Mouse (Mus musculus) forebrain, embryonic 14.5 days (tissue): ENCODE measurements around the gene Card9. TPM values are rescaled to one million over a fixed set of nuclear protein-coding genes. Genes with fewer than 3 reads are reported as not detected.

Experiments used
- ATAC-seq: fragments of 200-750 bp; cut with Nextera tagmentation; 2 replicates; pipeline ENCODE4 v1.8.0; 2017; ENCODE audit warnings: mild to moderate bottlenecking, moderate library complexity
- DNase-seq: peaks from one replicate; pipeline ENCODE4 v3.0.0-alpha.2; 2015; ENCODE audit warnings: low spot score
- H3K27ac ChIP-seq: fragments of 300-500 bp; sonication (generic); 2 replicates; pipeline ENCODE4 v1.5.1; 2014; ENCODE audit warnings: low read depth, mild to moderate bottlenecking, control low read depth, low read length, moderate library complexity
- H3K27me3 ChIP-seq: fragments of 300-500 bp; sonication (generic); replicated peaks from 2 replicates; pipeline ENCODE4 v1.6.1; 2014; ENCODE audit warnings: low read length, control low read depth, mixed read lengths; ENCODE audit not compliant: control insufficient read depth, insufficient read depth
- H3K36me3 ChIP-seq: fragments of 300-500 bp; sonication (generic); 2 replicates; pipeline ENCODE4 v1.6.1; 2014; ENCODE audit warnings: low read length, control low read depth; ENCODE audit not compliant: control insufficient read depth, insufficient read depth
- H3K4me1 ChIP-seq: fragments of 300-500 bp; sonication (generic); 2 replicates; pipeline ENCODE4 v1.6.1; 2014; ENCODE audit warnings: antibody characterized with exemption, low read length, control low read depth; ENCODE audit not compliant: control insufficient read depth, insufficient read depth
- H3K4me2 ChIP-seq: fragments of 300-500 bp; sonication (generic); 2 replicates; pipeline ENCODE4 v1.6.1; 2014; ENCODE audit warnings: mild to moderate bottlenecking, control low read depth, low read length
- H3K4me3 ChIP-seq: fragments of 300-500 bp; sonication (generic); 2 replicates; pipeline ENCODE4 v1.5.1; 2014; ENCODE audit warnings: low read depth, low read length, control low read depth
- H3K9ac ChIP-seq: fragments of 300-500 bp; sonication (generic); 2 replicates; pipeline ENCODE4 v1.6.1; 2014; ENCODE audit warnings: mild to moderate bottlenecking, low read length, control low read depth, moderate library complexity
- H3K9me3 ChIP-seq: fragments of 300-500 bp; sonication (generic); replicated peaks from 2 replicates; pipeline ENCODE4 v1.6.1; 2016; ENCODE audit warnings: low read length, control low read depth, mixed read lengths; ENCODE audit not compliant: control insufficient read depth
- WGBS: fragments of 180-500 bp; shearing (Covaris S2); extraction: QIAGEN DNeasy Blood & Tissue Kit; methylation state at CpG from one replicate; pipeline ENCODE4 v1.1.7; 2014; 5-methylcytosine and 5-hydroxymethylcytosine counted together
- polyA plus RNA-seq: library from polyadenylated mRNA; unstranded; fragments of >200 nt; fragmentation: Nextera tagmentation; extraction: Ambion mirVana; gene quantifications from 2 replicates; pipeline ENCODE4 v1.2.1, GENCODE M21; 2014

Gene Card9
- 0.22 and 1.1 TPM in 2 replicates for polyA plus RNA-seq

DNA sequence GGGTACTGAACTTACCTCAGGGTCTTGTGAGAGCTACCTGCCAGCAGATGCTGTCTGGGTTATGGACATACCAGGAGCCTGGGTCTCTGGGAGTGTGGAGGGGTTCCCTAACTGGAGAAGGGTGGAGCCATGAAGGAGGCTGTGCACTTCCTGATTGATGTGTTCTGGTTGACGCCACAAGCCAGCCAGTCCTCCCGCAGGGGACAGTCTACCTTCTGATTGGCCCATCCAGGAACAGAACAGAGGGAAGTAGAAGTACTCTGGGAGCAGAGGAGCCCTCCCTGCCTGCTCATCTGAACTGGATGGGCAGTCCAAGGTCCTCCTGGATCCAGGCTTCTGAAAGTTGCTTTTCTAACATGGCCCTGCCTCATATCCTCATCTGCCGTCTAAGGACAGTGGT lies at the start of gene Card9:
Gene Card9 (minus strand): TSS at position 147 of the 400 bp plus-strand sequence.
- 62% methylated on average over 3 of the region's 3 CpGs for WGBS

GRCm38 (mm10) chr2:26410091-26410490 lies 49.4 kb upstream of the Card9 start:
- H3K4me1 ChIP-seq, result peaks cover 35% of the 10 kb centered on the region
- ATAC-seq, result no peak
- peaks cover 63% of the 10 kb centered on the region for H3K36me3 ChIP-seq
- H3K27me3 ChIP-seq, result no peaks in the 10 kb centered on the region
- DNase-seq, result no peak
- H3K9ac ChIP-seq, result no peak overlapping the region
- H3K4me3 ChIP-seq, result no peak overlapping the region
- no peak overlapping the region for H3K27ac ChIP-seq
- no peaks in the 10 kb centered on the region for H3K9me3 ChIP-seq
- 75% methylated on average over 5 of the region's 5 CpGs for WGBS
- H3K4me2 ChIP-seq, result no peak overlapping the region

More for the DNA sequence above, at the start of gene Card9:
- H3K9me3 ChIP-seq, result no peaks in the 10 kb centered on the region
- no peak within 1 kb of the TSS for H3K9ac ChIP-seq
- DNase-seq (no peak), ATAC-seq (no peak)
- H3K4me2 ChIP-seq, result no peak within 1 kb of the TSS
- H3K27ac ChIP-seq, result no peak within 1 kb of the TSS
- no peaks in the 10 kb centered on the region for H3K27me3 ChIP-seq
- H3K36me3 ChIP-seq, result peaks cover 33% of the 10 kb centered on the region
- H3K4me3 ChIP-seq, result no peak within 1 kb of the TSS
- H3K4me1 ChIP-seq, result no peaks in the 10 kb centered on the region

DNA sequence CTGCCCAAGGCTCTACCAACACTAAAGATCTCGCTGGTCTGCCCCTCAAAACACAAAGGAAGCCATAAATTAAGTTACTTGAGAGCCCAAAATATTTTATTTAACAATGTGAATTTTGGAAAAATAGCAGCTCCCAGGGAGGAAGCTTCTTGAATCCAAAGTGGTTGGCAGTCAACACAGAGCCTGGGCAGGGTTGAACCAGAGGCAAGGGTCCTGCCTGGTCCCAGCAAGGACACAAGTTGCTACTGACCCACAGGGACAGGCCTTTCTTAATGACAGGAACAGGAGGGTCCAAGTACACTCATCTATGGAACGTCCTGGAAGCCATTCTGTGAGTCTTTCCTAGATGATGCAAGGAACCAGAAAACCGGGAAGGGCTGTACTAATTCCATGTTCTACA lies 48.6 kb upstream of the Card9 start:
- 59% methylated on average over 3 of the region's 3 CpGs for WGBS
- Histone ChIP-seq H3K4me1 (peaks cover 35% of the 10 kb centered on the region), H3K9ac (peak overlapping the region; percentile 93; the same call in 1 of the 2 replicates), H3K27me3 (no peaks in the 10 kb centered on the region), H3K4me3 (peak overlapping the region; percentile 84; the same call in 1 of the 2 replicates), H3K4me2 (peak overlapping the region; percentile 91), H3K9me3 (no peaks in the 10 kb centered on the region), H3K36me3 (peaks cover 57% of the 10 kb centered on the region), H3K27ac (no peak overlapping the region)
- peak; percentile 19; the same call in 1 of the 2 replicates for ATAC-seq
- DNase-seq, result no peak

DNA sequence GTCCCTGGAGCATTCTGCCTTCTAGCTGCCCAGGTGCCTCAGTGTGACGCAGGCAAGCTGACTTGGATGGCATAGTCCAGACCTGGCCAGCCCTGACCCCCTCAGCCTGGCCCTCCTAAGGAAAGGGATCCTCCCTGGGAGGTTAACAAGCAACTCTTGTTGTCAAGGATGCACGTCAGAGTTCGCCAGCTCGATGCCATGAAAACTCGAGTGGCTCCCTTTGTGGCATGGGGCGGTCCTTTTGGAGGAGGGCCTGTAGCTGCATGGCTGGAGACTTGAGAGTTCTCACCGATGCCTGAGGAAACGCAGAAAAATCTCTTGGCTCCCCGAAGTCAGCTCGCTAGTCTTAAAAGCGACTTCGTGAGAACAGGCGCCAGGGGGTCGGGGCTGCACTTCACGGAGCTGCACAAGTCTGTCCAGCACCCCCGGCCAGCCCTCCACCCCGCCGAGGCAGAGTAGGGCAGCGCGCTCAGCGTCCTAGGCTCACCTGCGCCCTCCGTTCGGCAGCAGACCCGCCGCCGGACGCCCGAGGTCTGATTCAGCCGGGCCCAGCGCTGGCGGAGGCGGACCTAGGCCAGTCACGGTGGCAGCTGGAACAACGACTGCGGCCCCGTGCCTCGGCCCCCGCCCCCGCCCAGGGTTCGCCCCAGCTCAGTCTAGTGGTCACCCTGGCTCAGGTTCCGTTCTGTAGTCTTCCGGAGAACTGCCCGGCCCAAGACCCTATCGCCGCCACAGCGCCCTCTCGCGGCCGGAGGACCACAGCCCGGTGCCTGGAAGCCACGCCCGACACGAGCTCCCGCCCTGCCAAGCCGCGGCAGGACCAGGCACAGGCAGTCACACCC lies 48.0 kb upstream of the Card9 start, which contains the start of gene Inpp5e:
Gene Inpp5e (minus strand): TSS at position 689 of the 842 bp plus-strand sequence.
- DNase-seq (peak; percentile 93), ATAC-seq (peak; percentile 96)
- Histone ChIP-seq H3K27ac (peak within 1 kb of the TSS; percentile 68), H3K9me3 (no peaks in the 10 kb centered on the region), H3K9ac (peak within 1 kb of the TSS; percentile 93), H3K4me1 (peaks cover 35% of the 10 kb centered on the region), H3K27me3 (no peaks in the 10 kb centered on the region), H3K4me2 (peak within 1 kb of the TSS; percentile 91), H3K36me3 (peaks cover 50% of the 10 kb centered on the region), H3K4me3 (peak within 1 kb of the TSS; percentile 84)
- WGBS, result 1% methylated on average over 56 of the region's 57 CpGs

GRCm38 (mm10) chr2:26403306-26403705 lies 42.6 kb upstream of the Card9 start:
- Histone ChIP-seq H3K27ac (no peak overlapping the region), H3K4me2 (no peak overlapping the region), H3K27me3 (no peaks in the 10 kb centered on the region), H3K9me3 (no peaks in the 10 kb centered on the region), H3K4me3 (no peak overlapping the region), H3K36me3 (peaks cover 53% of the 10 kb centered on the region), H3K4me1 (peaks cover 30% of the 10 kb centered on the region), H3K9ac (no peak overlapping the region)
- ATAC-seq (no peak), DNase-seq (no peak)
- 79% methylated on average over 8 of the region's 8 CpGs for WGBS

DNA sequence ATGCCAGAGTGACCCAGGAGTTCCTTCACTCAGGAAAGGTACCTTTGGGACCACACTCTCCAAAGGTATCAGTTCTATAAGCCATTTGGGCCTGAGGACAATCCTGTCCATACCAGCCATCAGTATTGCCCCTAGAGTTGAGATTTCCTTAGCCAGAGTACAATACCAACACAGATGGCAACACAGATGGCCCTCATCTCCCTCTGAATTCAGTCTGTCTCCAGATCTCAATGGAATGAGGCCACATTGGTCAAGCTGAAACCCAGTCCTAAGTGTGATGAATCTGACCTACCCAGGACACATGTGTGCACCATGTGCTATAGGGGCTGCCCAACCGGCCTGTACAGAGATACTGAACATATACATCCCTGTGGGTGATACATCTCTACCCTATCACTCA lies 41.5 kb upstream of the Card9 start:
- no peak overlapping the region for H3K9ac ChIP-seq
- no peak for ATAC-seq
- H3K9me3 ChIP-seq, result no peaks in the 10 kb centered on the region
- no peak for DNase-seq
- H3K36me3 ChIP-seq, result peaks cover 57% of the 10 kb centered on the region
- no peak overlapping the region for H3K27ac ChIP-seq
- H3K27me3 ChIP-seq, result no peaks in the 10 kb centered on the region
- WGBS, result 87% methylated on average over 1 of the region's 1 CpGs
- no peak overlapping the region for H3K4me2 ChIP-seq
- no peak overlapping the region for H3K4me3 ChIP-seq
- peaks cover 20% of the 10 kb centered on the region for H3K4me1 ChIP-seq

DNA sequence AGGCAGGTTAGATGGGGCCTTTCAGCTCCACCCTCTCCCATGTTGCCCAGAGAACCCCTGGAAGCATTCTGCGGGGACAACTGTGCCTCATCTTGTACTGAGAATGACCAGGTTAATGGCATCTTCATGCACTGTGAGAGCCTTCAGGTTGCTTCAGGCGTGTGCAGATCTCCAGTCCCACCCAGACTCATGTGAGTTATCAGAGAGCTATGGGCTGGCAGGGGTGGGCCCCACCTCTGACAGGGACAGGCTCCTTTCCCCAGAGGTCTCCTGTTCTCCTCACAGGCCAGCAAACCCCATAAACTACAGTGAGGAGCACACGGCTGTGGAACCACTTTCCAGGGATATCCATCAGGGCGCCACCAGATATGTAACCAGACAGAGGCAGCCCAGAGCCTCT lies 40.3 kb upstream of the Card9 start:
- H3K27me3 ChIP-seq, result no peaks in the 10 kb centered on the region
- ATAC-seq (no peak), DNase-seq (no peak)
- no peak overlapping the region for H3K27ac ChIP-seq
- H3K4me3 ChIP-seq, result no peak overlapping the region
- no peak overlapping the region for H3K4me2 ChIP-seq
- 91% methylated on average over 4 of the region's 4 CpGs for WGBS
- H3K9ac ChIP-seq, result no peak overlapping the region
- no peaks in the 10 kb centered on the region for H3K9me3 ChIP-seq
- H3K4me1 ChIP-seq, result peaks cover 8% of the 10 kb centered on the region; the same call in 1 of the 2 replicates
- peaks cover 64% of the 10 kb centered on the region for H3K36me3 ChIP-seq

GRCm38 (mm10) chr2:26400296-26400695 lies 39.6 kb upstream of the Card9 start:
- Histone ChIP-seq H3K4me2 (no peak overlapping the region), H3K9ac (no peak overlapping the region), H3K4me3 (no peak overlapping the region), H3K4me1 (0 out of 2 replicates have a peak, but pooled peaks cover 1% of the 10 kb centered on the region), H3K27ac (no peak overlapping the region), H3K9me3 (no peaks in the 10 kb centered on the region), H3K36me3 (peaks cover 71% of the 10 kb centered on the region), H3K27me3 (no peaks in the 10 kb centered on the region)
- DNase-seq (no peak), ATAC-seq (no peak)
- 94% methylated on average over 5 of the region's 5 CpGs for WGBS

GRCm38 (mm10) chr2:26399647-26400046 lies 38.9 kb upstream of the Card9 start:
- Histone ChIP-seq H3K9ac (no peak overlapping the region), H3K4me3 (no peak overlapping the region), H3K9me3 (no peaks in the 10 kb centered on the region), H3K4me2 (no peak overlapping the region), H3K4me1 (no peaks in the 10 kb centered on the region), H3K36me3 (peaks cover 77% of the 10 kb centered on the region), H3K27ac (no peak overlapping the region), H3K27me3 (no peaks in the 10 kb centered on the region)
- 93% methylated on average over 5 of the region's 5 CpGs for WGBS
- no peak for DNase-seq
- no peak for ATAC-seq
